Mouse (Mus musculus) left cerebral cortex, postnatal 14 days (tissue): ENCODE measurements around the gene Cd24a. TPM values are rescaled to one million over a fixed set of nuclear protein-coding genes. Genes with fewer than 3 reads are reported as not detected.
A peak's percentile ranks its signal among the peaks of the same experiment; 100 is the strongest.

Source experiments
- DNase-seq, 2 experiments: peaks; one replicate each; pipeline ENCODE4 v3.0.0; 2021 to 2022; ENCODE audit warnings: low spot score in 2 of 2, mixed read lengths in 1 of 2
- intact Hi-C: fragments of 180-260 bp; cut with DNase I; formaldehyde crosslinking; loops from one replicate; pipeline ENCODE4 v1.15.1; 2025
- total RNA-seq, 2 experiments: library from RNA; stranded (reverse); gene quantifications; 2 replicates each; pipeline ENCODE4 v1.2.3; 2021

Cd24a gene
- total RNA-seq, 2 experiments from 2014 or later, result 43.8 to 46.5 TPM

DNA sequence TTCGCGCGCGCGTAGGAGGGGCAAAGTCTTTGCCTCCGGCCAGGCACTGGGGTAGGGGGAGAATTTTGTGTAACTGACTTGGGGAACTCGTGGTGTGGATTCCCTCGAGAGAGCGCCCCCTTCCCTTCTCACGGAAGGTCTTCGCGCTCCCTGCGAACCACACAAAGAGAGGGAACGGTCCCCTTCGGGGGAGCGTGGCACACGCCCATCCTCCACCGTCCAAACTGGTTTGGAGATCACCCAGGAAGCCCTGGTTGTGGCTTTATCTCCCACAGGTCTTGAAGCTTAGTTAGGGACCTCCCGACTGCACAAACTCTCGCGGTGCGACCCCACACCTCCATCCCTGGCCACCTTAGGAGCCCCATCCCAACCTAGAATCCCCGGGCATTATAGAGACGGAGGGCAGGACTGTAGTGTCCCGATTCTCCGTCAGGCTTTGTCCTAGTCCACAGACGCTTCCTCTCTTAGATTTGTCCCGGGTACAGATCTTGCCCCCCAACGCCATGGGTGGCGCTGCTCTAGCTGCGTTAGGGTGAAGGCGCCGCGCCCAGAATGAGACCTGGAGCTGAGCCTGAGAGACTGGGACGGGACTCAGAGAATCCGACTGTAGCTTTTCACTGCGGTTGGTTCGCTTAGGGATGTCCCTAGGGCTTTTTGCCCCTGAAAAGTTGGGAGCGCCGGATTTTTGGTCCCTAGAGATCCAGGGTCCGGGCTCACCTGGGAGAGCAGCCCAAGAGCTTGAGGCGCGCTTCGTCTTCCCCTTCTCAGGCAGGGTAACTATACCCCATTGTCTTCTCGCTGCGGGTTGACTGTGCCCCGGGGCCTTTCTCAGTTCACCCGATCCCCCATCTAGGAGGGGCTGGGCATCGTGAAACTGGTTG lies 1.5 kb downstream of the Cd24a start:
- DNase-seq, result peak in 1 of 2 experiments; percentile 31
- intact Hi-C loops, result loop anchor here (5.0 to 10.0 kb wide), 2 partner anchors 323 to 655 kb away; partner anchors contain the start of genes Qrsl1 and Rtn4ip1

DNA sequence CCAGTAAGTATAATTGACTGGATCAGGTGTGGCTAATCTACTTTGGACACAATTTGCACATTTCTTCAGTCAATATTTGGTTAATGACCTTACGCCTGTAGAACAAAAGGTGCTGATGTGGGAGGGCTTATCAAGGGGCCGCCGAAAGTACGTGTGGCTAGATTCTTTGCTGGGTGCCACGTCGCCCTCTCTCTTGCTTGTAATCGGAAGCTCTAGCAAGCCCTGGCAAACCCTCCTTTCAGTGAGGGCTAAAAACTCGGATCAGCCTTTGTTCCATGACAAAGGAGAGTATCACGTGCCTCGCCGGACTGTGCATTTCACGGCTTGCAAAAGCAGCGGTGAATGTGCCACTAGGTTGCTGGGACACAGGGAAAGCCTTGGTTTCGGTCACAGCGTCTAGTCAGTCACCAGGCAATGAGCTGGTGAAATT lies 2.6 kb downstream of the Cd24a start:
- peak in 1 of 2 experiments; percentile 16 for DNase-seq
- intact Hi-C loops, result no loop called here

DNA sequence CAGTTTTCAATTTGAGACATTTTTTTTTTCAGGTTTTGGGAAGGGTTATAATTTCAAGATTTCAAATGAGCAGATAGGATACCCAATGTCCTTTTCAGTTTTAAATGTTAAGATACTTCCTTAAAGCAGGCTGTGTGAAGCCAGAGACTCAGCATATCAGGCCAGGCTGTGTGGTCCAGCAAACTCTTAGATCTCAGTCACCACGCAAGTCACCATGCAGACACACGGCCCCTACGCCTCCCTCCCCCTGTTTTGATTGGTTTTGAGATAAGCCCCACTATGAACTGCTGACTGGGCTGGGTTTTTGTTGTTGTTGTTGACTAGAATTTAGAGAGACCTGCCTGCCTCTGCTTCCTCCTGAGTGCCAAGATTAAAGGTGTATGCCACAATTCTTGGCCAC lies 3.2 kb downstream of the Cd24a start:
- DNase-seq, result no peak
- intact Hi-C loops, result no loop called here

DNA sequence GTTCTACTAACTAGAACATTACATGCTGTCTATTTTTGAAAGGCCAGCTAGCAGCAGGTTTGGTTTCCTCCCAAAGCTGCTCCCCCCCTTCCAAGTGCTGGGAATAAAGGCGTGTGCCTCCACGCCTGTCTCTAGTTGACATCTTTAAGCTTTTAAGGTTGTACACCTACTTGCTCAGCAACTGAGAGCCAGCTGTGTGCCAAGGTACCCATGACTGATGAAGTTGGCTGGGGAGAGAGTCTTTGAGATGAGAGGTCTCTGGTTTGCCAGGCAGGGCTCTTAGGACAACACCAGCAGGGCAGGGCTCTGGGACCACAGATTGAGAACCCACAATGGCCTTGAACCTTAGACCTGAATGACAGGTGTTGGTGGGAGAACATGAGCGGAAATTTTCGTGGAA lies 6.5 kb downstream of the Cd24a start:
- DNase-seq, result no peak
- intact Hi-C loops, result no loop called here

DNA sequence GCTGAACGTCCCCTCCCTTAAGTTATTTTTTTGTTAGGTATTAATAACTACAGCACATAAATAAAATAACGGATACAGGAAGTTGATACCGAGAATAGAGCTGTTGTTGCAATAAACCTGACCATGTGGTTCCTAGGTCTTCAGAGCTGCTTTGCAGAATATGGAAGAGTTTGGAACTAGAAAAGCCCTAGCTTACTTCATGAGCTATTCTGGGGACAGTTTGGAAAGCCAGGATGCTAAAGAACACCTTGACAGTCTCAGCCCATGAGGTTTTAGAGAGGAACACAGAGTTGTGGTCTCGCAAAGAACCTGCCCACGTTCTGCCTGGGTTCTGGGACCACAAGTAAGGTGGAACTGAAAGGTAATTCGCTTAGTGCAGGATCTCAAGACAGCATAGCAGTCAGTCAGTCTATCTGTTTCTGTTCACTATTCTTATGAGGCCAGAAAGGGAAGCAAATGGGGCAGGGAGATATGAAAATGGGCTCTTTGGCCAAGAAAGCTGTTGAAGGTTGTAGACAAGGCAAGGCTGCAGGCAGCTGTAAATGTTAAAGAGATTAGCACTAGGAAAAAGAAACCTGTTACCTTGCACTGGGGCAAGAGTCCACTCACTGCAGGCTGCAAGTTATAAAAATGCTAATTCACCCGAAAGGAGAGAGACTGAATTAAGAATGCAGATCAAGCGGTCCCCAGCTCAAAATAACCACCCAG lies 10.5 kb downstream of the Cd24a start:
- DNase-seq, result no peak
- intact Hi-C loops, result no loop called here

DNA sequence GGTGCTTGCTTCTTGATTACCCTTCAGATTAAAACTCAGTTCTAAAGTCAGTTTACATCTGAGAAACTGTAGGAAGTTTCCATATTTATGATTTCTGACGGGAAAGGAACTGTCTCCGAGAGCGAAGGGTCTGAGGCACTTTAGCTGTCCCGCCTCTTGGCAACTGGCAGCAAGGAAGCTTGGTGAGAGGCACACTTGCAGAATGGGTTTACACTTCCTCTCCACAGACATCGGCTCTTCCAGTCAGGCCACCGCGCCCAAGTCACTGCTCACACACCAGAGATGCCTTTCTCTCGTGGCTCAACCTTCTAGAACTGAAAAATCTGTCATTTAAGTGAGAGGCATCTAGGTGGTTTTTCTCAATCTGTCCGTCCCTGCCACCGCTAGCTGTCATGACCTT lies 13.4 kb downstream of the Cd24a start:
- intact Hi-C loops, result no loop called here
- DNase-seq, result no peak

DNA sequence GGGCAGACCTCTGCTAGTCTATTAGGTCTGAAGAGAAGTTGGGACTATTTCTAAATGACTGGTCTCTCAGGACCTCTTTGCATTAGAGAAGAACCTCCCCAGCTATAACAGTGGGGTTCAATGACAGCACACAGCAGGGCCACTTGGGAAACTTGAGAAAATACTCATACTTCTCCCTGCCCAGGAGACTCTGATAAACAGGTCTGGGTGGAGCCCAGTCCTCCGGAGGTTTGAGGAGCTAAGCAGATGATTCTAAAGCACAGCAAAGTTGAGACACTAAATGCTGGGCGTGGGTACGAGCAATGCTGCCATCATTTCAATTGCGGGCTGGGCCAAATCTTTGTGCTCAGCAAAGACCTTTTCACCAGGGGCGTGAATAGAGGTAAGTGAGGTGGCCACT lies 15.1 kb downstream of the Cd24a start:
- intact Hi-C loops, result no loop called here
- DNase-seq, result no peak

DNA sequence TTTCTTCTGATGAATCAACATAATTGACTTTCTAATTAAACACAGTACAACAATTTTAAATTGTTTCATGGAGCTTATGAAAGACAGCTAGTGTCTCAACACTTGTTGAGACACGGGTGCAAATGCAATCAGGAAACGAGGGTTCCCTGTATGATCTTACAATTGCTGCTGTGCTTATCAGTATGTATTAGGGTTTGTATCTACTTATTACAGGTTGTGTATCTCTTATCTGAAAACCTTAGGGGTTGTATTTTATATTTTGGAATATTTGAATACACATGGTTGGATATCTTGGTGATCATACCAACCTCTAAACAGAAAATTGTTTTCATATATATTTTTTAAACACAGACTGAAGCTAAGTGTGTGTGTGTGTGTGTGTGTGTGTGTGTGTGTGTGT lies 16.1 kb downstream of the Cd24a start:
- intact Hi-C loops, result no loop called here
- no peak for DNase-seq

DNA sequence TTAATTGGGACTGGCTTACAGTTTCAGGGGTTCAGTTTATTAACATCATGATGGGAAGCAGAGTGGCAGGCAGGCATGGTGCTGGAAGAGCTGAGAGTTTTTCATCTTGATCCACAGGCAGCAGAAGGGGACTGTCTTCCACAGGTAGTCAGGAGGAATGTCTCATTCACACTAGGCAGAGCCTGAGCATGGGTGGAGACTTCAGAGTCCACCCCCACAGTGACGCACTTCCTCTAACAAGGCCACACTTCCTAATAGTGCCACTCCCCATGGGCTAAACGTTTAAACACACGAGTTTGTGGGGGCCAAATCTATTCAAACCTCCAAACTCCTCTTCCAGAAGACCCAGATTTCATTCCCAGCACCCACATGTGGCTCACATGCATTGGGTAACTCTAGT lies 16.8 kb downstream of the Cd24a start:
- no peak for DNase-seq
- intact Hi-C loops, result no loop called here

DNA sequence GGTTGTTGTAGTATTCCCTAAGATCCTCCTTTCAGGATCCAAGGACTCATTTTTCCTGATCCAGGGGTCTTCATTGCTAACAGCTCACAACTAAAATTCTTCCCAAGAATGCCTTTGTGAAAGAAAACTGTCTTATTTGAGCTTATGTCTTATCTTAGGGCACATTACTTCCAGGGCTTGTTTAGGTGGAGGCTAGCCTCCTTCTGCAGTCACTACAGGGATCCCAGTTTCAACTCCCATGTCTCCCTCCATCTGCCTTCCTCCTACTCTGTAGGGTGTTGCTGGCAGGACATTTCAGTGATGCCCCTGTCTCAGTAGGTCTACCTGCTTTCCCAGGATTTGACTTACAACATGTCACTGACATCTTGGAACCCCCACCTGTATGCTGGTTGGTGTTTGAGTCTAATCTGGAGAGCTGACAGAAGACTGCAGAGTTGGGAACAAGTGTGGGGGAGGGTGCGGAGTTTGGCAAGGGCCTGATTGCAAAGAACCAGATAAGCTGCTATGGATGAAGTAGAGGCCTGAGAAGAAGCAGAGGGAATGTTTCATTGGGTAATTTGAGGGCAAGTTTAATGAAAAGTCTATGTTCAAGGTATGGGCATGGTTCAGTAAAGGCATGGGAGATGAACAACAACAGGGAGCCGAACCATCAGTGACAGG lies 20.1 kb downstream of the Cd24a start:
- no peak for DNase-seq
- intact Hi-C loops, result no loop called here

DNA sequence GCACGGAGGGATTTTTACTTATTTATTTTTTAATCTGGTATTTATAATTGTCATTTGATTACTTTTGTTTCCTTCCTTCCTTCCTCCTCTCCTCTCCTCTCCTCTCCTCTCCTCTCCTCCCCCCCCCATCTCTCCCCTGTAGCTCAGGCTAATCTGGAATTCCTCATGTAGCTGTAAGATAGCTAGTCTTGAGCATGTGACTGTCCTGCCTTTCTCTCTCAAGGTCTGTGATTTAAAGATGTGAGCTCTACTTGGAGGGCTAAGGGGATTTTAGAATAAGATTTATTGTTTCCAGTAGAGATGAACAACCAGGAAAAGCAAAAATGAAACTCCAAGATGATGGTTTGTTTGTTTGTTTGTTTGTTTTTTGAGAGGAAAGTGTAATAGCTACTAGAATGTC lies 23.0 kb downstream of the Cd24a start:
- no peak for DNase-seq
- intact Hi-C loops, result no loop called here

DNA sequence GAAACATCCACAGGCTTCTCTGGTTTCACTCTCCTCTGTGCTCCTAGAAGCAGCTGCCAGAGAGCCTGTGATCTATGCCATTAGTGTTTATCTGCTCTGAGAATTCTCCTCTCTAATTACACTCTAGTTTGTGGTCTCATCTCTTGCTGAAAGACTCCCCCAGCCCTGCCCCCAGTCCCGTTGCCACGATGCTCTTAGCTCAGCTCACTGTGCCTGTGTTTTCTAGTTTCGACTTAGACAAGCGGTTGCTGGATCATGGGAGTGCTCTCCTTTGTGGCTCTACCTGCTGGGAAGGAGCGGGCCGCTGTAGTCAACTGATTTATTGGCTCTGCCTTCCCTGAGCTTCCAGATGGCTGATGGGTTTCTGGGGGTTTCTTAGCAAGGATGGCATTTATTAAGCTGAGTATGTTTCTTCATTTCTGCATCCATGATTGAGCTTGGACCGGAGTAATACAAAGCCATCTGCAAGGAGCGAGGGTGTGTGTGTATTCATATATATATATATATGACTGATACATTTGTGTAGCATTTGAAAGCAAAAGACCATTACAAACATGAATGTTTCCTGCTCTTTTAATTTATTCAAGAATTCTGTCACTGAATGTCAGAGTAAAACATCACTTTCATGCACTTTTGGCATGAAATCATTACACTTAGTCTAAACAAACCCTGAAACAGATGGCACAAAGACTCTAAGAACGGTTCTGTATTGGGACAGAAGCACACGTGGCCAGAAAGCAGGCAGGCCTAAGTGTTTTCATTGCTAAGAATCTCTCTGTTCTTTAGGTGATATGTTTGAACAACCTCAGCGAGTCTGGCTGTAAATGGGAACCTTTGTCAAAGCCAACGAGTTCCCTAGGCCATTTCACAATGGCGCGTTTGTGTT lies 23.7 kb downstream of the Cd24a start:
- DNase-seq, result no peak
- intact Hi-C loops, result no loop called here

DNA sequence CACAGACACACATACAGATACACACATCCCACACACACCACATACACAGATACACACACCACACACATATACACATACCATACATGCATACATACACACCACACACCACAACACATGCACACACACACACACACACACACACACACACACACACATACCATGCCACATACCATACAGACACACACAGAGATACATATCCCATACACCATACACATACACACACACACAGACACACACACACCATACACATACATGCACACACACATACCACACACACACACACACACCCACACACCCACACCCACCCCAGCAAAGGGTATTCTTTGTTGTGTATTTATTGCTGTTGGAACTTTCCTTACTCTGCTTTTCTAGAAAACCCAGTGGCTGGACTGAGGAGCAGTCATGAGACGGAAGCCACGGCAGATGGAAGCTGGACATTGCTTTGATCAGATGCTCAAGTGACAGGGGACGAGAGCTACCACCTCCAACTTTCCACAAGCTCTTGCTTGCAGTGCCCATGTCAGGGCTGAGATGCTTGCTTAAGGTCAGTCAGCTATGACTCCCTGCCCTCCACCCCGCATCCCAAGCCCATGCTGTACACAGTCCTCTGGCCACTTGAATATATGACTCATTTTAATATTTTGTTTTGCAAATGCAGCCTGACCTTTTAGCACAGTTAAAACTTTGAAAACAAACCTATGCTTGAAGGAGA lies 26.0 kb downstream of the Cd24a start:
- DNase-seq, result no peak
- intact Hi-C loops, result no loop called here

DNA sequence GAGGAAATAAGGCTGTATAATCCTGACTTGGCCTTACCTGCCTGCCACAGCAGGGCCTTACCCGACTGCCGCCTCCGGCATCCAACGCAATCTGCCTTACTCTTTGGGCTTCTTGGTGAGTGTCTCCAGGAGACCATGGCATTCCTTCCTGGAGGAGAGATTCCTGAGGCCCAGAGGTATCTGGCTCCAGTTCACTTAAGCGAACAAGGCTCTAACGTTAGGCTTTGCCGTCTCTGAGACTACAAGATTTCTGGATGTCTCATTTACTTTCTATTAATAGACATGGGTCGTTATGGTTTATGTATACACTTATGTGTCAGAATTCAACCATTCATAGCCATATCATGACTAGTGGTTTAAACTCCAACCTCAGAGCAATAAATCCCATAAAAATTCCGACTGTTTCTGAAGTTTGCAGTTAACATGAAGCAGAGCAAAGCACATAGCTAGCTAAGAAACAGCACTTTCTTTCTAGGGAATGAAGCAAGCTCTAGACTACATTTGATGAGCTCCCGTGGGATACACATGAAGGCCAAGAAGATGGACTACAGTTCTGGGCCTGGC lies 26.7 kb downstream of the Cd24a start:
- intact Hi-C loops, result no loop called here
- DNase-seq, result no peak

DNA sequence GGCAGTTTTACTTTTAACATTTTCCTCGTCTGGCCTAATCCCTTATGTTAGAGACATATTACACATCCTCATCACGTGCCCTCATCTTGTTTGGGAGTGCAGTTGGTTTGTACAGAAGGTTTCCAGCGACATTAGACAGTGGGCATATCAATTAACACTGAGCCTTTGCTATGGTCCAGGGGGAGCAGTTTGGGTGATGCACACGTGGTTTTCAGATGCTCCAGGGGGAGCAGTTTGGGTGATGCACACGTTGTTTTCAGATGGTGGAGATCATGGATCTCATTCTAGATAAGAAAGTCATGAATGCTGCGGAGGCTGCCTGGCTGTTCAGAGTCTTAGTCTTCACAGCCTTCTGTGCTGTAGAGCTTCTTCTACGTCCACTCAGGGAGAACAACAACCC lies 27.8 kb downstream of the Cd24a start:
- no peak for DNase-seq
- intact Hi-C loops, result no loop called here

DNA sequence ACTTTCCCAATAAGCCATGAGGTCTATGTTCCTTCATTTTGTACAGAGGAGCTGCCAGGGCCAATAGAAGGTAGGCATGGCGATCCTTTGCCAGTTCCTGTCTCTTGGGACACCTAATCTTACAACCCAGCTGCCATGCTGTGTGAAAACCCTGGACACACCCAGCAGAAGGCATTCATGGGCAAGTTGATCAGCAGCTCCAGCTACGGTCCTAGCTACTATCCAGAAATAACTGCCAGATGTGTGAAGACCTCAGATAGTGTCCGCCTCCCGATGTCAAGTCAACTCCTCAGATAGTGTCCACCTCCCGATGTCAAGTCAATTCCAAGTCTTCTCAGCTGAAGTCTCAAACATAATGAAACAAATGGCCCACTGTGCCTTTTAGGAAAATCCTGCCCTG lies 31.4 kb downstream of the Cd24a start:
- no peak for DNase-seq
- intact Hi-C loops, result no loop called here

DNA sequence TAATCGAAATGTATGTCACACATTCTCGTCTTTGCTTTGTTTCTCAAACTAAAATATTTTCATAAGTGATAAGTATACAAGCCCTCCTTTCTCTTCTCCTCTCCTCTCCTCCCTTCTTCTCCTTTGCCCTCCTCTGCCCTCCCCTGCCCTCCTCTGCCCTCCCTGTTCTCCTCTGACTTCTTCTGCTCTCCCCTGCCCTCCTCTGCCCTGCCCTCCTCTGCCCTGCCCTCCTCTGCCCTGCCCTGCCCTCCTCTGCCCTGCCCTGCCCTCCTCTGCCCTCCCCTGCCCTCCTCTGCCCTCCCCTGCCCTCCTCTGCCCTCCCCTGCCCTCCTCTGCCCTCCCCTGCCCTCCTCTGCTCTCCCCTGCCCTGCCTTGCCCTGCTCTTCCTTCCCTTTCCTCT lies 31.9 kb downstream of the Cd24a start:
- DNase-seq, result no peak
- intact Hi-C loops, result no loop called here

DNA sequence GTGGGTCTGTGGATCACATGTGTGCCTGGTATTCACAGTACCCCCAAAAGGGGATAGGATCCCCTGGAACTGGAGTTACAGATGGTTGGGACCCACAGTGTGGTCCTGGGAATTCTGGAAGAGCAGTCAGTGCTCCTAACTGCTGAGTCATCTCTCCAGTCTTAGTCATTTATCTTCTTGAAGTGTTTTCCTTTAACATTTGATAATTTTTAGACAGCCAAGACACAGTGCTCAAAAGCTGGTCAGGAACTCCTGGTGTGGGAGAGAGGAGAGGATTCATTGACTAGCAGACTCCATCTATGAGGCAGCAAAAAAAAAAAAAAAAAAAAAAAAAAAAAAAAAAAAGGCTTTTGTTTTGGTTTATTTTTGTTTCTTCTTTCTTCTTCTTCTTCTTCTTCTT lies 33.0 kb downstream of the Cd24a start:
- no peak for DNase-seq
- intact Hi-C loops, result no loop called here
